Mouse (Mus musculus): ENCODE results near the gene Izumo1r. TPM values are rescaled to one million over a fixed set of nuclear protein-coding genes. Genes with fewer than 3 reads are reported as not detected.
A peak's percentile ranks its signal among the peaks of the same experiment; 100 is the strongest.

Izumo1r gene
- polyA plus RNA-seq (2016; fragmentation: Nextera tagmentation; extraction: Ambion mirVana) = 0.10 TPM in 1 of 2 replicates, not detected in the other

DNA sequence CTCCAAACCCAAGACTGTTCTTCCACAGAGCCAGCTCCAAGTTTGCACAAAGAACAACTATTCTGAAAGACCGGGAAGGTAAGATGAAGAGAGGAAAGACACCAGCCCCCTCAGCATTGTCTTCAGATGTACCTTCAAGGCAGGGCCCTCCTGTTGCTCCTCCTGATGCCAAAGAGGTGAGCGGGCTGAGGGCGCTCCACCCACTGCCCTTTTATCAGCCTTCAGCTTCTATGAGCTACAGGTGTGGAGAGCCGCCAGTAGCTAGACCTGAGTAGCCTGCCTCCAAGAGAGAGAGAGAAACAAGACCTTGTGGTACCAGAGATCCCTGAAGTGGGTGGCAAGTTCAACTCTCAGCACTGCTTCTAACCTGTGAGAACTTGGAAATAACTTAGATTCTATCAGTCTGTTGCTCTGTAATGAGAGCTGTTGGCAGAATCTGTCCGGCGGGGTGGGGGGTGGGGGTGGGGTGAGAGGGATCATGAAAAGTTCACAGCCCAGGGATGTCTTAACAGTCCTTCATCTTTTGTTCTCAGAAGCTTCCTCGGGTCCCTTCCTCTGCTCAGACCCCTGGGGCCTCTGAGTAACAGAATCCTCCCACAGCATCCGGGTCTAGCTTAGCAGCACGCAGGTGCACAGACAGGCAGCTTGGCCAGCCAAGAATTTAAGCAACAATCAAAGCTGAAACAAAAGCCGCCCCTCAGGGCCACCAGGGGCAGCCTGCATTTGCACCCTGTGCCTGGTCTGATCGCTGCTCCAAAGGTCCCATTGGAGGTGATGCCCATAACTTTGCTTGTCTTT is at the start of gene Izumo1r:
TSS of gene Izumo1r (minus strand) at position 369 of the 798 bp plus-strand sequence.
- 38% methylated on average over 11 of the region's 11 CpGs for WGBS
- no peak for DNase-seq (ENCODE audit: low spot score)
- H3K9me3 ChIP-seq = no peaks in the 10 kb centered on the region
- H3K36me3 ChIP-seq = no peaks in the 10 kb centered on the region
- H3K27me3 ChIP-seq (ENCODE audit: insufficient read depth, poor library complexity, severe bottlenecking) = no peaks in the 10 kb centered on the region; the same call in 1 of the 2 replicates
- H3K27ac ChIP-seq = no peak within 1 kb of the TSS
- no peak within 1 kb of the TSS for H3K4me3 ChIP-seq
- peaks cover 43% of the 10 kb centered on the region for H3K4me1 ChIP-seq

DNA sequence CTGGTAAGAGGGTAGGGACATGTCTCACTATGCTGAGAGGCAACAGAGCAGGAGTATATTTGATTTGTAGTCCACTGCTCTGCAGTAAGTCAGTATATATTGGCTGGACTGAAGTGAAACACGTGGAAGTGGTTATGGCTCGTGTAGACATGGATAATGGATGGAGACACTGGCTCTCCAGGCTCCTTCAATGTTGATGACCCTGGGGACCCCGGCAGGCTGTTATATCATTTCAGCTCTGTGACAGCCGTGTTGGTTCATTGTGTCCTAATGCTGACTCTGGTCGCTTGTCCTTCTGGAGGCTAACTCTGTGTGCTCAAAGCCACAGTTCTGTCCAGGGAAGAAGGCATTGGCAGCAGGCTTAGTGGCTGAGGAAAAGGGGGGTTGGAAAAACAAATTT is 47.3 kb upstream of the Izumo1r start:
- 81% methylated on average over 5 of the region's 5 CpGs for WGBS
- Histone ChIP-seq H3K4me1 (no peaks in the 10 kb centered on the region), H3K27ac (no peak overlapping the region), H3K4me3 (no peak overlapping the region), H3K36me3 (no peaks in the 10 kb centered on the region), H3K27me3 (ENCODE audit: insufficient read depth, poor library complexity, severe bottlenecking) (no peaks in the 10 kb centered on the region), H3K9me3 (no peaks in the 10 kb centered on the region)
- no peak for DNase-seq (ENCODE audit: low spot score)

DNA sequence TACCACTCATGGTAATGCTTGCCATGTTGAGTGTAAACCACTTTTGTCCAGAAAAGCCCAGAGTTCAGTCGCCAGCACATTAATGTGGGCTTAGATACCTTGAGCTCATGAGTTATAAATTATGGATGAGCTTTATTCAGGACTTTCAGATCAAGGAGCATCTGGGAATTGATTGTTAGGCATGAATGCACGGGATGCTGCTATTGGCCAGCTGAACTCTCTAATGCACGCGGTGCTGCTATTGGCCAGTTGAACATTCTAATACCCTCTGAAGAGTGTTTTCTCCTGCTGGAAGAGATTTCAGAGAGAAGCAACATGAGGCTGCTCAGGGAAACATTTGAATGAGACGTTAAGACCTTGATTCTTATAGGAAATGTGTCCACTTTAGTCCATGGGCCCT is 45.1 kb upstream of the Izumo1r start:
- H3K9me3 ChIP-seq = no peaks in the 10 kb centered on the region
- no peak overlapping the region for H3K4me3 ChIP-seq
- H3K4me1 ChIP-seq = no peaks in the 10 kb centered on the region
- no peak for DNase-seq (ENCODE audit: low spot score)
- H3K27ac ChIP-seq = no peak overlapping the region
- no peaks in the 10 kb centered on the region for H3K36me3 ChIP-seq
- H3K27me3 ChIP-seq (ENCODE audit: insufficient read depth, poor library complexity, severe bottlenecking) = no peaks in the 10 kb centered on the region
- WGBS = 86% methylated on average over 5 of the region's 5 CpGs

DNA sequence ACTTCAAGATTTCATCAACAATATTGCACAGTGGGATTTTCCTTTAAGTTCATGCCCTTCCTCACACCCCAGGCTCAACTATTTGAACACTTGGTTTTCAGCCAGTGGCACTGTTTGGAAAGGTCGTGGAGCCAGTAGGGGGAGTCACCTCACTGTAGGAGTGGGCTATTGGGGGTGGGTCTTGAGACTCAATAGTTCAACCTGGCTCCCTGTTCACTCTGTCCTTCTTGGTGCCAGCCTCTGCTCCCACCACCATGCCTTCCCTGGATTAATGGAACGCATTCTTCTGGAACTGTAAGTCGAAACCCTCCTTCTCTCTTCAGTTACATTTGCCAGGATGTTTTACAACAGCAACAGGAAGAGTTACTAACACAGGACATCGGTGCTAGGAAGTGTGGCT is 42.9 kb upstream of the Izumo1r start:
- Histone ChIP-seq H3K27me3 (ENCODE audit: insufficient read depth, poor library complexity, severe bottlenecking) (no peaks in the 10 kb centered on the region), H3K4me3 (no peak overlapping the region), H3K36me3 (no peaks in the 10 kb centered on the region), H3K27ac (no peak overlapping the region), H3K4me1 (no peaks in the 10 kb centered on the region), H3K9me3 (no peaks in the 10 kb centered on the region)
- 59% methylated on average over 4 of the region's 4 CpGs for WGBS
- no peak for DNase-seq (ENCODE audit: low spot score)

DNA sequence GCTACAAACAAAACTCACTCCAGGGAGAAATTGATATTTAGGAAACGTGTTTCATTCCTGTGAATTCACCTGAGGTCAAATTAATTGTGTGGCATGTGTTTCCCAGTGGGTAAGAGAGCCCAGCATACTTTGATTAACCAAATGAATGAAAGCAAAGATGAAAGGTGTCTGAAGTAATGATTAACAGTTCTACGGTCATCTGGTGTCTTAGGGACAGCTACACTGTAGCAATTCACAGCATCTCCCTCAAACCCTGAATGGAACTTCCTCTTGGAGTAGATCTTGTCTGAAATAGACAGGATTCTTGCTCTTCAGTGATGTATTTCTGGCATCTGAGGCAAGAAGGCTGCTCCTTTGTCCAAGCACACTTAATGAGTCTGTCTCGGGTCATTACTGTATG is 42.2 kb upstream of the Izumo1r start:
- Histone ChIP-seq H3K36me3 (no peaks in the 10 kb centered on the region), H3K9me3 (no peaks in the 10 kb centered on the region), H3K4me3 (no peak overlapping the region), H3K4me1 (no peaks in the 10 kb centered on the region), H3K27ac (no peak overlapping the region), H3K27me3 (ENCODE audit: insufficient read depth, poor library complexity, severe bottlenecking) (no peaks in the 10 kb centered on the region)
- no peak for DNase-seq (ENCODE audit: low spot score)
- WGBS = 74% methylated on average over 3 of the region's 3 CpGs

DNA sequence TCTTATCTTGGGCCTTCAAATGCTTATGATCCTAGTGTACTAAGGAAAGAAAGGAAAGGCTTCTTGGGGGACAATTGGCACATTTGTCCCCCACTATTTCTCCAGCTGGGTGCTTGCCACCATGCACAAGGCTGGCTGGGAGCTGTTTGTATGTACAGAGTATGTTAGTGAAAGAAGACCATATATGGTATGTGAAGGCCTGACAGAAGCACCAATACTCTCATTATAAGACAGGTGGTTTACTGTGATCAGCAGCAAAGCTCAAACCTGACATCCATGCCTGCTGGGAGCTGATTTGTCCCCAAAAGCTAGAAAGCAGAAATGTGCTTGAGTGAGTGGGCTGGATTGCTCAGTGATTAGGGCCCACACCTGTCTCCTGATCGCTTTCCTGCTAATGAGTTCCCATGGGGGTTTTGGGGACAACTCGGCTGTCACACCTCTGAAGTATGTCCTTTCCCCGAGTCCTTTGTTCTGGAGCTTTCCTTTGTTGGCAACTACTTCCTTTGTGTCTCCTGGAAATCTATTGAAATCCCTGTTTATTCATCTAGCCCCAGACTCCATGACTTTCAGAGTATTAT is 38.5 kb upstream of the Izumo1r start:
- H3K27me3 ChIP-seq (ENCODE audit: insufficient read depth, poor library complexity, severe bottlenecking) = no peaks in the 10 kb centered on the region
- H3K4me3 ChIP-seq = no peak overlapping the region
- H3K36me3 ChIP-seq = no peaks in the 10 kb centered on the region
- no peaks in the 10 kb centered on the region for H3K4me1 ChIP-seq
- 59% methylated on average over 3 of the region's 3 CpGs for WGBS
- H3K27ac ChIP-seq = no peak overlapping the region
- H3K9me3 ChIP-seq = no peaks in the 10 kb centered on the region
- DNase-seq (ENCODE audit: low spot score) = no peak

DNA sequence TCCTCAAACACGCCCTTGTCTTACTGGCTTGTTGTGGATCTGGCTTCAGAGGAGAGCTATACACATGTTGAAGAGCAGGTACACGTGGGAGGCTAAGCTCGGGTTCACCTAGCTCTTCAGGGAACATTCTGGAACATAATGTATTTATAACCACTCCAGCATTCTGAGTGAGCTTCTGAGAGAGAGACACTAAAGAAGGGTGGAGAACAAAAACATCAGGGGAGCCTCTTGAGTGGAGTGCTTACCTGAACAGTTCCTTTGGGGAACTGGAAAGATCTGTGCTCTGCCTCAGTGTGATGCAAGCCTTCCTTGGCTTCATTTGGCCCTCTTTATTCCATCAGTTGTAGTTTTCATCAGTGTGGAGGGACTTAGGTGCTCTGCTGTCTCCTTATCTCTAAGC is 35.9 kb upstream of the Izumo1r start:
- no peaks in the 10 kb centered on the region for H3K27me3 ChIP-seq (ENCODE audit: insufficient read depth, poor library complexity, severe bottlenecking)
- no peak overlapping the region for H3K27ac ChIP-seq
- 74% methylated on average over 3 of the region's 3 CpGs for WGBS
- no peak overlapping the region for H3K4me3 ChIP-seq
- H3K4me1 ChIP-seq = peaks cover 5% of the 10 kb centered on the region; the same call in 1 of the 2 replicates
- no peaks in the 10 kb centered on the region for H3K36me3 ChIP-seq
- no peaks in the 10 kb centered on the region for H3K9me3 ChIP-seq
- DNase-seq (ENCODE audit: low spot score) = peak; percentile 35

DNA sequence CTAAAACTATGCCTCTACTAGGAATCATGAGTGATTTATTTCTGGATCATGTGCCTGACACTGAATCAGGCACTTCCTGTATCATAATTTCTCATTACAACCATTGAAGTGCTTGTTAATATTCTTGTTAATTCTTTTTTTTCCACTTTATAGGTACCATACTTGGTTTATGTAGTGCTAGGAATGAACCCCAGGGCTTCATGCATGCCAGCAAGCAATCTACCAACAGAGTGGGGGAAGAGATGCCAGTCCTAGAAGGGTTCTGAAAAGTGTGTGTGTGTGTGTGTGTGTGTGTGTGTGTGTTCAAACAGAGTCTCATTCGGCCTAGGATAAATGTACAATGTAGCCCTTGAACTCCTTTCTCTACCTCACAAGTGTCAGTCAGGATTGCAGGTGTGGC is 33.6 kb upstream of the Izumo1r start:
- H3K36me3 ChIP-seq = no peaks in the 10 kb centered on the region
- H3K27ac ChIP-seq = no peak overlapping the region
- H3K9me3 ChIP-seq = no peaks in the 10 kb centered on the region
- no peak overlapping the region for H3K4me3 ChIP-seq
- WGBS = 79% methylated on average over 1 of the region's 1 CpGs
- no peaks in the 10 kb centered on the region for H3K27me3 ChIP-seq (ENCODE audit: insufficient read depth, poor library complexity, severe bottlenecking)
- no peak for DNase-seq (ENCODE audit: low spot score)
- peaks cover 5% of the 10 kb centered on the region; the same call in 1 of the 2 replicates for H3K4me1 ChIP-seq

DNA sequence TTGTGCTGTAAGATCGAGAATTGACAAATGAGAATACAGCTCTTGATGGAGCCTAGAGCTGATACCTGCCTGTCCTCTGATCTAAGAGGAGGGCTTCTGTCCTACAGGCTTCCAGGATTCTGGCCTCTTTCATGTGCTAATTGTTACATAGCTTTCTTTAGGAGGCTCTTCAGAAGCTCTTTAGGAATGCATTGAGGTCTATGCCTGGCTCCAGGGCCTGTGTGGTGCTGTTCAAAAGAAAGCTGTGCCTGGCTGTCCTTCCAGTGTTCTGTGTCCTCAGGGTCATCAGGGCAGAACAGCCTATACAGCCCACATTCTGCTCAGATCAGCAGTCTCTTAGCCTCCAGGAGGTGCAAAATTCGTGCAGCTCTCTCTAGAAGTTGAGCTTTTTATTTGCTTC is 31.1 kb upstream of the Izumo1r start:
- H3K4me3 ChIP-seq = no peak overlapping the region
- H3K36me3 ChIP-seq = no peaks in the 10 kb centered on the region
- H3K27ac ChIP-seq = no peak overlapping the region
- H3K4me1 ChIP-seq = peaks cover 5% of the 10 kb centered on the region; the same call in 1 of the 2 replicates
- no peaks in the 10 kb centered on the region for H3K27me3 ChIP-seq (ENCODE audit: insufficient read depth, poor library complexity, severe bottlenecking)
- peak; percentile 22 for DNase-seq (ENCODE audit: low spot score)
- H3K9me3 ChIP-seq = no peaks in the 10 kb centered on the region
- WGBS = 57% methylated on average over 2 of the region's 2 CpGs

DNA sequence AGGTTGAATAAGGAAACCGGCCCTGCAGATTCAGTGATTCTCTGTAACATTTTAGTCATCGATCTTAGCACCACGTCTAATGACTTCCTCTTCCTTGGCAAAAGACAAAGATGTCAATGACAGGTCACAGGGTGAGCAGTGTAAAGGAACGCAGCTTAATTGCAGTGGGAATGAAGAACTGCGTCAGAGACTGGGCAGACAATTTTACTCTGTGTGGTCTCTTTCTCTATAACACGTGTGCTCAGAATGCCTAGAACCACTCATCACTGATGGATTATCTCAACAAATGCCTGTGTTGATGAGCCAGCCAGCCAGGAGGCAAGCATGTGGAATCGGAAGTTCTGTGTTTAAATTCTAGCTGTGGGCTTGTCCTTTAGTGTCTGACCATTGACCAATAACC is 28.2 kb upstream of the Izumo1r start:
- Histone ChIP-seq H3K36me3 (no peaks in the 10 kb centered on the region), H3K9me3 (no peaks in the 10 kb centered on the region), H3K4me1 (peaks cover 4% of the 10 kb centered on the region; the same call in 1 of the 2 replicates), H3K27ac (no peak overlapping the region), H3K4me3 (no peak overlapping the region), H3K27me3 (ENCODE audit: insufficient read depth, poor library complexity, severe bottlenecking) (no peaks in the 10 kb centered on the region)
- 66% methylated on average over 7 of the region's 7 CpGs for WGBS
- peak; percentile 50 for DNase-seq (ENCODE audit: low spot score)

- no peaks in the 10 kb centered on the region for H3K27me3 ChIP-seq (ENCODE audit: insufficient read depth, poor library complexity, severe bottlenecking)
- DNase-seq (ENCODE audit: low spot score) = peak; percentile 20
- no peaks in the 10 kb centered on the region for H3K36me3 ChIP-seq
- no peaks in the 10 kb centered on the region for H3K4me1 ChIP-seq
- no peaks in the 10 kb centered on the region for H3K9me3 ChIP-seq
- 78% methylated on average over 8 of the region's 8 CpGs for WGBS
- no peak overlapping the region for H3K4me3 ChIP-seq
- no peak overlapping the region for H3K27ac ChIP-seq
Observed at GRCm38 (mm10) chr9:14931211-14931610, 27.5 kb upstream of the Izumo1r start.

DNA sequence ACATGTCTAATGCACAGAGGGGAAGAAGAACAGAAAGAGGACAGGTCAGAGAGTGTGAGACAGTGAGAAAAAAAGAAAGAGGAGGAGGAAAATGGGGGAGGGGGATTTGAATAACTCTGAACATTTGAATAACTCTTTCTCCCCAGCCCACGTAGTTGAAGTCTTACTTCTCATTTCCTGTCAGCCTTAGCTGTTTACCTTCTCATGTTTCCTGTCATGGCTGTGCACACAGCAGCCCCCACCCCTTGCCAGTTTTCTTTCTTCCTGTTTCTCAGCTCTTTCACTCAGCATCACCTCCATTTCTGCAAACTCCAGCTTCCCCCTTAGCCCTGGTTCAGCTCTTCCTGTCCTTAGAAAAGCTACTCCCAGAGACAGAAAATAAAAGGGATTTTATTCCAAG is 22.8 kb upstream of the Izumo1r start:
- no peaks in the 10 kb centered on the region for H3K4me1 ChIP-seq
- no peaks in the 10 kb centered on the region for H3K27me3 ChIP-seq (ENCODE audit: insufficient read depth, poor library complexity, severe bottlenecking)
- no peak overlapping the region for H3K4me3 ChIP-seq
- WGBS = 26% methylated on average over 1 of the region's 1 CpGs
- H3K27ac ChIP-seq = no peak overlapping the region
- DNase-seq (ENCODE audit: low spot score) = no peak
- H3K36me3 ChIP-seq = no peaks in the 10 kb centered on the region
- H3K9me3 ChIP-seq = no peaks in the 10 kb centered on the region

DNA sequence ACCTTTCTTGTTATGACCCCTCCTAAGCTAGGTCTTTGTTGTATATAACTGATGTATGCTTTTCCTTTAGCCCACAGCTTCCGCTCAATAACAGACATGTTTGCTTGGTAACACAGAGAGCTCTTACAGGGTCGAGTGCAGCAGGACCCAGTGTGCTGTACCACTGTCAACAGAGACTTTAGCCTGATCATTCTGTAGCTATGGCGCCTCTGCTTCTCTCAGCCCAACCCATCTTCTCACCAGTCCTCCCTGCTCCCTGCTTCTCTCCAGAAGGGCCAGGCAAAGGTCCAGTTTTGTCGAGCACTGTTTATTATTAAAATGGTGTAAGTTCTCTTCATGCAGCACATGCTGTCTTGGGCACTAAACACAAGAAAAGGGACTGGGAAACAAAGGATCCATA is 19.9 kb upstream of the Izumo1r start:
- Histone ChIP-seq H3K4me1 (0 out of 2 replicates have a peak, but pooled peaks cover 7% of the 10 kb centered on the region), H3K27me3 (ENCODE audit: insufficient read depth, poor library complexity, severe bottlenecking) (no peaks in the 10 kb centered on the region), H3K9me3 (no peaks in the 10 kb centered on the region), H3K27ac (no peak overlapping the region), H3K4me3 (no peak overlapping the region), H3K36me3 (no peaks in the 10 kb centered on the region)
- WGBS = 70% methylated on average over 4 of the region's 4 CpGs
- DNase-seq (ENCODE audit: low spot score) = peak; percentile 59

All from heart, embryonic 10.5 days (tissue).